Mouse (Mus musculus) megakaryocyte, embryonic 14.5 days (primary cell): ENCODE data around the gene Atp5j2.
"Not testable (repeated sequence)": the region's sequence is repeated elsewhere in the genome, so short reads cannot be mapped to it uniquely, and the experiment has no call there.

Experiments
- FLI1 ChIP-seq: IDR thresholded peaks from 2 replicates; pipeline ENCODE4 v1.6.1; 2012; ENCODE audit warnings: low read length, inconsistent platforms, mixed read lengths
- GATA1 ChIP-seq: IDR thresholded peaks from 3 replicates; pipeline ENCODE4 v1.6.1; 2012; ENCODE audit warnings: mixed read lengths, low read length, inconsistent platforms, borderline replicate concordance

DNA sequence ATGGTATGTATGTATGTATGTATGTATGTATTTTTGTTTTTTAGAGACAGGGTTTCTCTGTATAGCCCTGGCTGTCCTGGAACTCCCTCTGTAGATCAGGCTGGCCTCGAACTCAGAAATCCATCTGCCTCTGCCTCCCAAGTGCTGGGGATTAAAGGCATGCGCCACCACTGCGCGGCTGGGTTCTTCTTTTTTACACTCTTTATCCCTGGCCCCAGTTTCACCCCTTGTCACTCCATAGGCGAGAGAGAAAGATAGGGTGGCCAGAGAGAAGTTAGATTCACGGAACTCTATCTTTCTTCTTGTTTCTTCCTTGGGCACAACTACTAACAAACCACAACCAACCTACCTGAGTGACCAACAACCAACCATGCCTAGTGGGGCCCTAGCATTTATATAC lies 37.4 kb upstream of the Atp5j2 start:
- TF ChIP-seq GATA1, FLI1: not testable (repeated sequence)
